Mouse (Mus musculus) embryonic facial prominence, embryonic 14.5 days (tissue): ENCODE measurements around the gene Zfp646. TPM values are rescaled to one million over a fixed set of nuclear protein-coding genes. Genes with fewer than 3 reads are reported as not detected.
"Not testable (repeated sequence)": the region's sequence is repeated elsewhere in the genome, so short reads cannot be mapped to it uniquely, and the experiment has no call there.

Experiments used
- ATAC-seq: fragments of 200-750 bp; cut with Nextera tagmentation; 2 replicates; pipeline ENCODE4 v1.8.0; 2017; ENCODE audit warnings: low read depth, moderate number of reproducible peaks, moderate TSS enrichment
- DNase-seq: peaks from one replicate; pipeline ENCODE4 v3.0.0-alpha.2; 2015; ENCODE audit warnings: low spot score
- H3K27ac ChIP-seq: fragments of 300-500 bp; sonication (generic); replicated peaks from 2 replicates; pipeline ENCODE4 v1.5.1; 2014; ENCODE audit warnings: low read depth, mild to moderate bottlenecking, low read length, moderate library complexity
- H3K27me3 ChIP-seq: fragments of 300-500 bp; sonication (generic); replicated peaks from 2 replicates; pipeline ENCODE4 v1.6.1; 2014; ENCODE audit warnings: low read length; ENCODE audit not compliant: control insufficient read depth, insufficient read depth
- H3K36me3 ChIP-seq: fragments of 300-500 bp; sonication (generic); 2 replicates; pipeline ENCODE4 v1.6.1; 2014; ENCODE audit warnings: low read length, mixed read lengths; ENCODE audit not compliant: control insufficient read depth, insufficient read depth
- H3K4me1 ChIP-seq: fragments of 300-500 bp; sonication (generic); 2 replicates; pipeline ENCODE4 v1.6.1; 2014; ENCODE audit warnings: antibody characterized with exemption, low read length; ENCODE audit not compliant: control insufficient read depth, insufficient read depth
- H3K4me2 ChIP-seq: fragments of 300-500 bp; sonication (generic); 2 replicates; pipeline ENCODE4 v1.6.1; 2014; ENCODE audit warnings: low read depth, mild to moderate bottlenecking, low read length, moderate library complexity, mixed read lengths
- H3K4me3 ChIP-seq: fragments of 300-500 bp; sonication (generic); 2 replicates; pipeline ENCODE4 v1.5.1; 2014; ENCODE audit warnings: low read depth, mild to moderate bottlenecking, low read length
- H3K9ac ChIP-seq: fragments of 300-500 bp; sonication (generic); 2 replicates; pipeline ENCODE4 v1.6.1; 2014; ENCODE audit warnings: low read depth, mild to moderate bottlenecking, low read length, moderate library complexity, mixed read lengths
- H3K9me3 ChIP-seq: fragments of 300-500 bp; sonication (generic); 2 replicates; pipeline ENCODE4 v1.6.1; 2016; ENCODE audit warnings: low read length; ENCODE audit not compliant: control insufficient read depth
- WGBS: fragments of 180-500 bp; shearing (Covaris S2); extraction: QIAGEN DNeasy Blood & Tissue Kit; methylation state at CpG from one replicate; pipeline ENCODE4 v1.1.7; 2014; 5-methylcytosine and 5-hydroxymethylcytosine counted together
- polyA plus RNA-seq: library from polyadenylated mRNA; unstranded; fragments of >200 nt; fragmentation: Nextera tagmentation; extraction: Ambion mirVana; gene quantifications from 2 replicates; pipeline ENCODE4 v1.2.1, GENCODE M21; 2014

Gene Zfp646
- polyA plus RNA-seq, 1 experiment from 2014 or later, result 13.3 TPM

GRCm38 (mm10) chr7:127888821-127889220 is 12.8 kb downstream of the Zfp646 start:
- WGBS, result 74% methylated on average over 3 of the region's 3 CpGs
- no peaks in the 10 kb centered on the region for H3K27me3 ChIP-seq
- no peak overlapping the region for H3K4me2 ChIP-seq
- no peak overlapping the region for H3K9ac ChIP-seq
- ATAC-seq (no peak), DNase-seq (no peak)
- H3K4me1 ChIP-seq, result no peaks in the 10 kb centered on the region; the same call in 1 of the 2 replicates
- H3K36me3 ChIP-seq, result peaks cover 81% of the 10 kb centered on the region
- no peaks in the 10 kb centered on the region for H3K9me3 ChIP-seq
- no peak overlapping the region for H3K27ac ChIP-seq
- no peak overlapping the region for H3K4me3 ChIP-seq

- Histone ChIP-seq H3K4me1 (peaks cover 7% of the 10 kb centered on the region; the same call in 1 of the 2 replicates), H3K27ac (no peak within 1 kb of the TSS)
- no peak for ATAC-seq
These were observed 14.8 kb downstream of the Zfp646 start, which contains the start of gene Prss53 for GRCm38 (mm10) chr7:127890798-127891197. TSS of gene Prss53 (minus strand) at chr7:127890970.

GRCm38 (mm10) chr7:127894480-127894879 is 18.5 kb downstream of the Zfp646 start:
- no peaks in the 10 kb centered on the region for H3K27me3 ChIP-seq
- DNase-seq (no peak), ATAC-seq (no peak)
- H3K4me2 ChIP-seq, result peak overlapping the region; percentile 82
- no peak overlapping the region for H3K27ac ChIP-seq
- H3K4me1 ChIP-seq, result peaks cover 7% of the 10 kb centered on the region; the same call in 1 of the 2 replicates
- peak overlapping the region; percentile 79 for H3K9ac ChIP-seq
- 70% methylated on average over 5 of the region's 5 CpGs for WGBS
- peaks cover 26% of the 10 kb centered on the region for H3K36me3 ChIP-seq
- peak overlapping the region; percentile 57 for H3K4me3 ChIP-seq
- H3K9me3 ChIP-seq, result no peaks in the 10 kb centered on the region

More at GRCm38 (mm10) chr7:127890798-127891197, 14.8 kb downstream of the Zfp646 start, which contains the start of gene Prss53:
- H3K36me3 ChIP-seq, result peaks cover 62% of the 10 kb centered on the region
- no peak within 1 kb of the TSS for H3K4me2 ChIP-seq
- H3K4me3 ChIP-seq, result no peak within 1 kb of the TSS
- H3K27me3 ChIP-seq, result no peaks in the 10 kb centered on the region
- WGBS, result 33% methylated on average over 4 of the region's 4 CpGs
- no peaks in the 10 kb centered on the region for H3K9me3 ChIP-seq
- peak; percentile 52 for DNase-seq
- no peak within 1 kb of the TSS for H3K9ac ChIP-seq

- under 1% methylated on average over 25 of the region's 26 CpGs for WGBS
- Histone ChIP-seq H3K27ac (peak within 1 kb of the TSS; percentile 74), H3K4me1 (peaks cover 7% of the 10 kb centered on the region; the same call in 1 of the 2 replicates), H3K9ac (peak within 1 kb of the TSS; percentile 79), H3K36me3 (peaks cover 20% of the 10 kb centered on the region), H3K9me3 (no peaks in the 10 kb centered on the region), H3K4me3 (peak within 1 kb of the TSS; percentile 57), H3K27me3 (no peaks in the 10 kb centered on the region), H3K4me2 (peak within 1 kb of the TSS; percentile 82)
- DNase-seq (peak; percentile 99), ATAC-seq (peak; percentile 97)
These were observed 19.4 kb downstream of the Zfp646 start, which contains the start of the genes Gm21974 and Vkorc1 for GRCm38 (mm10) chr7:127895442-127895841. TSS of gene Gm21974 (minus strand) at chr7:127895454. TSS of gene Vkorc1 (minus strand) at chr7:127895617.

- H3K27me3 ChIP-seq, ATAC-seq, H3K4me1 ChIP-seq, H3K27ac ChIP-seq, DNase-seq, H3K9ac ChIP-seq, H3K9me3 ChIP-seq: not testable (repeated sequence)
- H3K36me3 ChIP-seq, result peaks cover 20% of the 10 kb centered on the region
- H3K4me2 ChIP-seq, result peak overlapping the region; percentile 82
- 74% methylated on average over 7 of the region's 7 CpGs for WGBS
- H3K4me3 ChIP-seq, result peak overlapping the region; percentile 57
These were observed 19.9 kb downstream of the Zfp646 start for GRCm38 (mm10) chr7:127895891-127896290.

GRCm38 (mm10) chr7:127896384-127896783 is 20.4 kb downstream of the Zfp646 start:
- peaks cover 20% of the 10 kb centered on the region for H3K36me3 ChIP-seq
- H3K27me3 ChIP-seq, result no peaks in the 10 kb centered on the region
- no peak overlapping the region for H3K4me2 ChIP-seq
- no peak for ATAC-seq
- H3K9me3 ChIP-seq, result no peaks in the 10 kb centered on the region
- WGBS, result 66% methylated on average over 13 of the region's 13 CpGs
- peak; percentile 31 for DNase-seq
- peaks cover 7% of the 10 kb centered on the region; the same call in 1 of the 2 replicates for H3K4me1 ChIP-seq
- H3K27ac ChIP-seq, result no peak overlapping the region
- no peak overlapping the region for H3K9ac ChIP-seq
- no peak overlapping the region for H3K4me3 ChIP-seq

- DNase-seq (no peak), ATAC-seq (no peak)
- no peak overlapping the region for H3K27ac ChIP-seq
- H3K4me1 ChIP-seq, result peaks cover 7% of the 10 kb centered on the region; the same call in 1 of the 2 replicates
- 90% methylated on average over 7 of the region's 7 CpGs for WGBS
- peaks cover 13% of the 10 kb centered on the region for H3K36me3 ChIP-seq
- H3K4me3 ChIP-seq, result no peak overlapping the region
- H3K4me2 ChIP-seq, result no peak overlapping the region
- H3K27me3 ChIP-seq, result no peaks in the 10 kb centered on the region
- H3K9me3 ChIP-seq, result no peaks in the 10 kb centered on the region
- H3K9ac ChIP-seq, result no peak overlapping the region
These were observed 21.5 kb downstream of the Zfp646 start for GRCm38 (mm10) chr7:127897542-127897941.

- H3K27me3 ChIP-seq, result no peaks in the 10 kb centered on the region
- no peak overlapping the region for H3K4me2 ChIP-seq
- no peak overlapping the region for H3K9ac ChIP-seq
- DNase-seq (no peak), ATAC-seq (no peak)
- no peaks in the 10 kb centered on the region for H3K9me3 ChIP-seq
- H3K36me3 ChIP-seq, result peaks cover 5% of the 10 kb centered on the region
- peaks cover 7% of the 10 kb centered on the region; the same call in 1 of the 2 replicates for H3K4me1 ChIP-seq
- no peak overlapping the region for H3K27ac ChIP-seq
- H3K4me3 ChIP-seq, result no peak overlapping the region
- 42% methylated on average over 10 of the region's 10 CpGs for WGBS
These were observed 22.3 kb downstream of the Zfp646 start for GRCm38 (mm10) chr7:127898179-127898956.
